Mouse (Mus musculus): ENCODE measurements at regions not wholly inside any gene's neighbourhood (a gene's known extent, or its start where the extent isn't known, plus 50 kb on each side); places are given as distances from the start of the nearest gene placed in this dataset.

DNA sequence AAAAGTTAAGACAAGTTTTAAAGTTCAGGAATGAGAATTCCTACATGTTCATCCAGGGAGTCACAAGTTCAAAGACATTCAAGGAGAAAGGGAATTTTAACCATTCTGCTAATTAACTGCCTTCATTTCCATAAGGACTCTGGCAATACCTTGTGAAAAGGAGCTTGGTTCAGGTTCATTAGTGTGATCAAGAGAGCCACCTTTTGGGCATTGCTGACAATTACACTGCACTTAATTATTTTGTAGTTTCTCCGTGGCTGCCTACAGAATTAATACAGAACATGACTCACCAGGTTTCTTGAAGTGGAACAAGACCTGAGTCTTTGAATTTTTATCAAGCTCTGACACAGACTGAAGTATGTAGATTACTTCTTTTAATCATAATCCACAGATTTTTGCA lies 52.4 kb upstream of the Ankef1 start:
- WGBS = 6% methylated on average over 1 of the region's 1 CpGs
- H3K4me3 ChIP-seq = no peak overlapping the region

More for the DNA sequence above, 52.4 kb upstream of the Ankef1 start:
- no peak for DNase-seq
- Histone ChIP-seq H3K36me3 (ENCODE audit: control insufficient read depth, insufficient read depth, low read length) (no peaks in the 10 kb centered on the region), H3K9ac (ENCODE audit: low read depth, low read length) (no peak overlapping the region), H3K4me1 (ENCODE audit: control insufficient read depth, insufficient read depth, low read length) (no peaks in the 10 kb centered on the region), H3K79me2 (replicated peaks; ENCODE audit: control insufficient read depth, insufficient read depth, low read length) (no peaks in the 10 kb centered on the region), H3K27me3 (ENCODE audit: control insufficient read depth, insufficient read depth, low read length) (no peaks in the 10 kb centered on the region), H3K27ac (no peak overlapping the region)
- TF ChIP-seq CTCF (IDR thresholded peaks at IDR 0.05) (peak; percentile 67), POLR2A (IDR thresholded peaks at IDR 0.05; ENCODE audit: insufficient read depth, low read depth, low read length) (no peak)
- intact Hi-C loops (cut with DNase I) = loop anchor here (2.0 kb wide), 1 partner anchor 300 kb away; no protein-coding TSS in a partner anchor
